Mouse (Mus musculus) thymus, adult 2 months (tissue): Measurements from ENCODE around the gene Ttc37. TPM values are rescaled to one million over a fixed set of nuclear protein-coding genes. Genes with fewer than 3 reads are reported as not detected.

Experiments used
- DNase-seq: peaks from one replicate; pipeline ENCODE4 v3.0.0; 2021
- H3K27ac ChIP-seq: fragments of 200-500 bp; 2 replicates; pipeline ENCODE4 v1.5.1; 2012; ENCODE audit warnings: low read length, control low read depth; ENCODE audit not compliant: control insufficient read depth, insufficient read depth
- H3K27me3 ChIP-seq: fragments of 200-500 bp; 2 replicates; pipeline ENCODE4 v1.6.1; 2012; ENCODE audit warnings: mild to moderate bottlenecking, low read length, moderate library complexity, mixed read lengths; ENCODE audit not compliant: control insufficient read depth, insufficient read depth
- H3K36me3 ChIP-seq: fragments of 200-500 bp; 2 replicates; pipeline ENCODE4 v1.6.1; 2012; ENCODE audit warnings: mild to moderate bottlenecking, low read length, moderate library complexity; ENCODE audit not compliant: control insufficient read depth, insufficient read depth
- H3K4me1 ChIP-seq: fragments of 200-500 bp; replicated peaks from 2 replicates; pipeline ENCODE4 v1.6.1; 2012; ENCODE audit warnings: low read length; ENCODE audit not compliant: control insufficient read depth, insufficient read depth
- H3K4me3 ChIP-seq: fragments of 200-500 bp; 2 replicates; pipeline ENCODE4 v1.5.1; 2012; ENCODE audit warnings: mild to moderate bottlenecking, low read length, control low read depth, moderate library complexity; ENCODE audit not compliant: control insufficient read depth, insufficient read depth
- CTCF ChIP-seq: fragments of 200-500 bp; IDR thresholded peaks from 2 replicates; pipeline ENCODE4 v1.5.1; 2012; ENCODE audit warnings: mild to moderate bottlenecking, control low read depth, low read length, moderate library complexity, borderline replicate concordance; ENCODE audit not compliant: control insufficient read depth, poor library complexity, insufficient read depth; ENCODE audit errors: extremely low read depth
- POLR2A ChIP-seq: fragments of 200-500 bp; IDR thresholded peaks from 2 replicates; pipeline ENCODE4 v1.6.1; 2012; ENCODE audit warnings: mild to moderate bottlenecking, low read length, control low read depth, moderate library complexity; ENCODE audit not compliant: control insufficient read depth, poor library complexity, insufficient read depth; ENCODE audit errors: extremely low read depth
- WGBS: fragments of 180-500 bp; shearing (Covaris S2); methylation state at CpG from one replicate; pipeline ENCODE4 v1.1.7; 2018; 5-methylcytosine and 5-hydroxymethylcytosine counted together
- polyA plus RNA-seq: library from polyadenylated mRNA; depleted of rRNA; stranded (reverse); fragments of >200 nt; gene quantifications from 2 replicates; pipeline ENCODE4 v1.2.3, GENCODE M21; 2012

Gene Ttc37
- polyA plus RNA-seq, 1 experiment = 8.5 TPM

- WGBS = 99% methylated on average over 3 of the region's 3 CpGs
These were observed 91.7 kb downstream of the Ttc37 start for GRCm38 (mm10) chr13:76190273-76190672.

GRCm38 (mm10) chr13:76194937-76195336 lies 96.4 kb downstream of the Ttc37 start:
- TF ChIP-seq POLR2A = no peak
- TF ChIP-seq CTCF = no peak
- DNase-seq = no peak
- H3K27ac ChIP-seq = no peak overlapping the region

More at GRCm38 (mm10) chr13:76190273-76190672, 91.7 kb downstream of the Ttc37 start:
- Histone ChIP-seq H3K27ac (no peak overlapping the region), H3K36me3 (0 out of 2 replicates have a peak, but pooled peaks cover 4% of the 10 kb centered on the region), H3K4me1 (no peaks in the 10 kb centered on the region), H3K4me3 (no peak overlapping the region), H3K27me3 (no peaks in the 10 kb centered on the region)
- no peak for DNase-seq
- TF ChIP-seq POLR2A = no peak
- no peak for TF ChIP-seq CTCF

GRCm38 (mm10) chr13:76195431-76196138 lies 97.1 kb downstream of the Ttc37 start:
- Histone ChIP-seq H3K27me3 (no peaks in the 10 kb centered on the region), H3K36me3 (no peaks in the 10 kb centered on the region), H3K4me1 (no peaks in the 10 kb centered on the region), H3K4me3 (no peak overlapping the region), H3K27ac (no peak overlapping the region)
- 97% methylated on average over 8 of the region's 8 CpGs for WGBS
- TF ChIP-seq POLR2A = no peak
- no peak for TF ChIP-seq CTCF
- DNase-seq = no peak

More at GRCm38 (mm10) chr13:76194937-76195336, 96.4 kb downstream of the Ttc37 start:
- no peak overlapping the region for H3K4me3 ChIP-seq
- H3K4me1 ChIP-seq = no peaks in the 10 kb centered on the region
- H3K36me3 ChIP-seq = no peaks in the 10 kb centered on the region
- no peaks in the 10 kb centered on the region for H3K27me3 ChIP-seq

- Histone ChIP-seq H3K4me3 (no peak overlapping the region), H3K27ac (no peak overlapping the region), H3K27me3 (no peaks in the 10 kb centered on the region), H3K4me1 (no peaks in the 10 kb centered on the region), H3K36me3 (no peaks in the 10 kb centered on the region)
- 52% methylated on average over 3 of the region's 3 CpGs for WGBS
- TF ChIP-seq CTCF = no peak
- no peak for TF ChIP-seq POLR2A
- DNase-seq = no peak
These were observed 98.8 kb downstream of the Ttc37 start for GRCm38 (mm10) chr13:76197297-76197848.

GRCm38 (mm10) chr13:76199943-76200342 lies 101.4 kb downstream of the Ttc37 start:
- no peak overlapping the region for H3K27ac ChIP-seq
- no peaks in the 10 kb centered on the region for H3K36me3 ChIP-seq
- no peak for DNase-seq
- no peaks in the 10 kb centered on the region for H3K4me1 ChIP-seq
- no peak overlapping the region for H3K4me3 ChIP-seq
- no peaks in the 10 kb centered on the region for H3K27me3 ChIP-seq
- TF ChIP-seq CTCF (no peak), POLR2A (no peak)
- 96% methylated on average over 4 of the region's 4 CpGs for WGBS

- 88% methylated on average over 2 of the region's 2 CpGs for WGBS
- TF ChIP-seq CTCF = no peak
- TF ChIP-seq POLR2A = no peak
- DNase-seq = no peak
These were observed 116.4 kb downstream of the Ttc37 start for GRCm38 (mm10) chr13:76214928-76215327.

More at GRCm38 (mm10) chr13:76214928-76215327, 116.4 kb downstream of the Ttc37 start:
- Histone ChIP-seq H3K27me3 (no peaks in the 10 kb centered on the region), H3K36me3 (no peaks in the 10 kb centered on the region), H3K4me1 (no peaks in the 10 kb centered on the region), H3K4me3 (no peak overlapping the region), H3K27ac (no peak overlapping the region)
